Mouse (Mus musculus) heart, postnatal 4 days (tissue): ENCODE measurements around the gene Dhx57. TPM values are rescaled to one million over a fixed set of nuclear protein-coding genes. Genes with fewer than 3 reads are reported as not detected.

Experiments
- DNase-seq: peaks from one replicate; pipeline ENCODE4 v3.0.0; 2021
- total RNA-seq, 2 experiments: library from RNA; stranded (reverse); gene quantifications; 2 replicates each; pipeline ENCODE4 v1.2.3; 2021

Gene Dhx57
- total RNA-seq, 2 experiments from 2014 or later, result 9.2 to 9.3 TPM

DNA sequence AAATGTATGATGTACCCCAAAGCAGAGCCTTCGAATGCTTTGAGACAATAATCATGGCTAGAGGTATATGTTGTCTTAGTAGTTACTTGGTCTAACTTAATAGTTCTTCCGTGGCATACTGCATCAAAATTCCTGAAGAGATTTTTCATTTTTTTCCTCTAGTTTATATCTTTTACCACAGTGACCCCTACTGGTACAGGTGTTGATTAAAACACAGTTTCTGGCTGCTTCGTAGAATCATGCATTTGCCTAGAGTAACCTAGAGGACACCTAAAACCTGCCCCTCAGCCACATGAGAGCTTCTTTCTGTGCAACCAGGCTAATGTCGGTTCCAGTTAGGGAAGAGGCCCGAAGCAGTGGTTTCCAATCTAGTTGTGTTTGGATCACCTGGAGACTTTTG, 97.2 kb downstream of the Dhx57 start:
- no peak for DNase-seq

Other genes starting within 250 kb of the Dhx57 start
- gene Hnrnpll, start 228.1 kb downstream of the Dhx57 start, total RNA-seq, result 10 to 100 TPM; 51.1 to 57.8 TPM
- 1 to 10 TPM; 6.9 to 9.1 TPM for gene Galm, start 163.0 kb downstream of the Dhx57 start, total RNA-seq
- gene Srsf7, start 83.2 kb downstream of the Dhx57 start, total RNA-seq, result 100 to 1,000 TPM; 104 to 109 TPM
- gene Ttc39d, start 83.0 kb downstream of the Dhx57 start, total RNA-seq, result not detected
- 1 to 10 TPM; 6.1 to 7.8 TPM for gene Gemin6, start 66.0 kb downstream of the Dhx57 start, total RNA-seq
- 10 to 100 TPM; 13.3 to 15.6 TPM for gene Morn2, start 273 bp downstream of the Dhx57 start, total RNA-seq
- 1 to 10 TPM; 1.1 to 1.5 TPM for gene Arhgef33, start 16.9 kb upstream of the Dhx57 start, total RNA-seq
- 1 to 10 TPM; 1.4 to 1.8 TPM for gene Gm10190, start 83.1 kb upstream of the Dhx57 start, total RNA-seq
- gene Sos1, start 190.0 kb upstream of the Dhx57 start, total RNA-seq, result 10 to 100 TPM; 17.7 to 18.0 TPM